Mouse (Mus musculus) heart, embryonic 14.5 days (tissue): ENCODE data around the gene Eya3. TPM values are rescaled to one million over a fixed set of nuclear protein-coding genes. Genes with fewer than 3 reads are reported as not detected.
"Not testable (repeated sequence)": the region's sequence is repeated elsewhere in the genome, so short reads cannot be mapped to it uniquely, and the experiment has no call there.

Experiments used
- ATAC-seq: fragments of 200-750 bp; cut with Nextera tagmentation; 2 replicates; pipeline ENCODE4 v1.8.0; 2017; ENCODE audit warnings: low read depth, moderate TSS enrichment; ENCODE audit not compliant: insufficient number of reproducible peaks, insufficient read depth, low FRiP score
- H3K27ac ChIP-seq, 2 experiments: fragments of 200-500 bp in 1 of 2; fragments of 300-500 bp in 1 of 2; sonication (generic) in 1 of 2; replicated peaks in 1 of 2; 2 replicates each; pipeline ENCODE4 v1.5.1; 2012 to 2014; ENCODE audit warnings: low read depth in 2 of 2, low read length in 2 of 2, control low read depth in 1 of 2, mild to moderate bottlenecking in 1 of 2, mixed read lengths in 1 of 2; ENCODE audit not compliant: control insufficient read depth in 1 of 2, insufficient read depth in 1 of 2
- H3K27me3 ChIP-seq: fragments of 300-500 bp; sonication (generic); 2 replicates; pipeline ENCODE4 v1.6.1; 2014; ENCODE audit warnings: mild to moderate bottlenecking, low read length, control low read depth; ENCODE audit not compliant: control insufficient read depth, insufficient read depth
- H3K36me3 ChIP-seq: fragments of 300-500 bp; sonication (generic); 2 replicates; pipeline ENCODE4 v1.6.1; 2014; ENCODE audit warnings: mild to moderate bottlenecking, control low read depth, low read length, mixed read lengths; ENCODE audit not compliant: control insufficient read depth, insufficient read depth
- H3K4me1 ChIP-seq, 2 experiments: fragments of 200-500 bp in 1 of 2; fragments of 300-500 bp in 1 of 2; sonication (generic) in 1 of 2; 2 replicates each; pipeline ENCODE4 v1.6.1; 2012 to 2014; ENCODE audit warnings: low read length in 2 of 2, control low read depth in 1 of 2, mixed read lengths in 1 of 2; ENCODE audit not compliant: control insufficient read depth in 2 of 2, insufficient read depth in 2 of 2
- H3K4me2 ChIP-seq: fragments of 300-500 bp; sonication (generic); 2 replicates; pipeline ENCODE4 v1.6.1; 2014; ENCODE audit warnings: mild to moderate bottlenecking, low read length
- H3K4me3 ChIP-seq, 2 experiments: fragments of 200-500 bp in 1 of 2; fragments of 300-500 bp in 1 of 2; sonication (generic) in 1 of 2; 2 replicates each; pipeline ENCODE4 v1.5.1; 2012 to 2014; ENCODE audit warnings: low read length in 2 of 2, mild to moderate bottlenecking in 2 of 2, control low read depth in 1 of 2, low read depth in 1 of 2, moderate library complexity in 1 of 2; ENCODE audit not compliant: control insufficient read depth in 1 of 2, insufficient read depth in 1 of 2
- H3K9ac ChIP-seq: fragments of 300-500 bp; sonication (generic); 2 replicates; pipeline ENCODE4 v1.6.1; 2014; ENCODE audit warnings: mild to moderate bottlenecking, low read length
- H3K9me3 ChIP-seq: fragments of 300-500 bp; sonication (generic); 2 replicates; pipeline ENCODE4 v1.6.1; 2016; ENCODE audit warnings: low read length, control low read depth; ENCODE audit not compliant: control insufficient read depth
- WGBS: fragments of 180-500 bp; shearing (Covaris S2); extraction: QIAGEN DNeasy Blood & Tissue Kit; methylation state at CpG from one replicate; pipeline ENCODE4 v1.1.7; 2014; 5-methylcytosine and 5-hydroxymethylcytosine counted together
- polyA plus RNA-seq: library from polyadenylated mRNA; unstranded; fragments of >200 nt; fragmentation: Nextera tagmentation; extraction: Ambion mirVana; gene quantifications from 2 replicates; pipeline ENCODE4 v1.2.1, GENCODE M21; 2014

The Eya3 gene
- polyA plus RNA-seq, 1 experiment from 2014 or later = 20.2 TPM

- no peak within 1 kb of the TSS for H3K27ac ChIP-seq
- WGBS = under 1% methylated on average over 22 of the region's 22 CpGs
- H3K4me1 ChIP-seq = peaks cover 0 to 4% of the 10 kb centered on the region in 2 experiments; a peak in 2 of 4 replicates
- H3K36me3 ChIP-seq = no peaks in the 10 kb centered on the region
- H3K27me3 ChIP-seq = peaks cover 9% of the 10 kb centered on the region; the same call in 1 of the 2 replicates
- ATAC-seq = peak; percentile 69; the same call in 1 of the 2 replicates
- peak within 1 kb of the TSS; percentile 74 for H3K9ac ChIP-seq
- H3K4me3 ChIP-seq = peak within 1 kb of the TSS; percentile 51 to 54
- no peaks in the 10 kb centered on the region for H3K9me3 ChIP-seq
- H3K4me2 ChIP-seq = peak within 1 kb of the TSS; percentile 98
These were observed 118.2 kb downstream of the Eya3 start, which contains the start of gene Smpdl3b for GRCm38 (mm10) chr4:132756974-132757373. Gene Smpdl3b, minus strand, starts transcription at chr4:132757252.

- Histone ChIP-seq H3K9ac (no peak overlapping the region), H3K4me3 (no peak overlapping the region), H3K27ac (no peak overlapping the region), H3K4me1 (peaks cover 0 to 4% of the 10 kb centered on the region in 2 experiments; a peak in 2 of 4 replicates), H3K27me3 (peaks cover 9% of the 10 kb centered on the region; the same call in 1 of the 2 replicates), H3K36me3 (no peaks in the 10 kb centered on the region), H3K9me3 (no peaks in the 10 kb centered on the region), H3K4me2 (peak overlapping the region; percentile 98)
- ATAC-seq = no peak
- WGBS = 65% methylated on average over 7 of the region's 7 CpGs
These were observed 119.0 kb downstream of the Eya3 start for GRCm38 (mm10) chr4:132757633-132758351.

GRCm38 (mm10) chr4:132760296-132760695 is 121.5 kb downstream of the Eya3 start:
- peaks cover 9% of the 10 kb centered on the region; the same call in 1 of the 2 replicates for H3K27me3 ChIP-seq
- ATAC-seq = no peak
- WGBS = 57% methylated on average over 3 of the region's 3 CpGs
- H3K9ac ChIP-seq = no peak overlapping the region
- H3K36me3 ChIP-seq = no peaks in the 10 kb centered on the region
- no peak overlapping the region for H3K27ac ChIP-seq
- no peak overlapping the region for H3K4me3 ChIP-seq
- peaks cover 0 to 4% of the 10 kb centered on the region in 2 experiments; a peak in 2 of 4 replicates for H3K4me1 ChIP-seq
- no peak overlapping the region for H3K4me2 ChIP-seq
- no peaks in the 10 kb centered on the region for H3K9me3 ChIP-seq

- H3K4me1 ChIP-seq = no peaks in the 10 kb centered on the region
- H3K36me3 ChIP-seq = no peaks in the 10 kb centered on the region
- no peak overlapping the region for H3K4me2 ChIP-seq
- H3K4me3 ChIP-seq = no peak overlapping the region
- ATAC-seq = no peak
- no peaks in the 10 kb centered on the region for H3K9me3 ChIP-seq
- H3K27ac ChIP-seq = no peak overlapping the region
- 60% methylated on average over 6 of the region's 6 CpGs for WGBS
- H3K9ac ChIP-seq = no peak overlapping the region
- peaks cover 6% of the 10 kb centered on the region; the same call in 1 of the 2 replicates for H3K27me3 ChIP-seq
These were observed 123.8 kb downstream of the Eya3 start for GRCm38 (mm10) chr4:132762602-132763001.

- not testable (repeated sequence) for ATAC-seq, H3K27me3 ChIP-seq
- WGBS = 76% methylated on average over 3 of the region's 3 CpGs
These were observed 124.3 kb downstream of the Eya3 start for GRCm38 (mm10) chr4:132763125-132763524.

GRCm38 (mm10) chr4:132767914-132768876 is 129.4 kb downstream of the Eya3 start, which contains the start of gene Rpa2:
Gene Rpa2, plus strand, starts transcription at chr4:132768332.
- Histone ChIP-seq H3K27ac (peak within 1 kb of the TSS; percentile 59 to 63; a peak in 3 of 4 replicates), H3K4me2 (peak within 1 kb of the TSS; percentile 94), H3K27me3 (no peaks in the 10 kb centered on the region), H3K4me3 (peak within 1 kb of the TSS; percentile 71 to 80), H3K9me3 (no peaks in the 10 kb centered on the region), H3K4me1 (peaks cover 0 to 9% of the 10 kb centered on the region in 2 experiments; a peak in 2 of 4 replicates), H3K9ac (peak within 1 kb of the TSS; percentile 82), H3K36me3 (peaks cover 32% of the 10 kb centered on the region)
- under 1% methylated on average over 71 of the region's 71 CpGs for WGBS
- peak; percentile 93 for ATAC-seq

More at GRCm38 (mm10) chr4:132763125-132763524, 124.3 kb downstream of the Eya3 start:
- not testable (repeated sequence) for H3K27ac ChIP-seq, H3K4me2 ChIP-seq, H3K4me1 ChIP-seq, H3K9me3 ChIP-seq, H3K36me3 ChIP-seq, H3K4me3 ChIP-seq, H3K9ac ChIP-seq

- Histone ChIP-seq H3K27ac (no peak overlapping the region), H3K27me3 (no peaks in the 10 kb centered on the region), H3K4me3 (no peak overlapping the region), H3K4me2 (no peak overlapping the region), H3K4me1 (peaks cover 0 to 9% of the 10 kb centered on the region in 2 experiments; a peak in 2 of 4 replicates), H3K9me3 (no peaks in the 10 kb centered on the region), H3K9ac (no peak overlapping the region), H3K36me3 (peaks cover 68% of the 10 kb centered on the region)
- no peak for ATAC-seq
- 94% methylated on average over 9 of the region's 9 CpGs for WGBS
These were observed 133.0 kb downstream of the Eya3 start for GRCm38 (mm10) chr4:132771776-132772175.
